Mouse (Mus musculus): ENCODE data around the gene Mrpl34. TPM values are rescaled to one million over a fixed set of nuclear protein-coding genes. Genes with fewer than 3 reads are reported as not detected.
A peak's percentile ranks its signal among the peaks of the same experiment; 100 is the strongest.

Mrpl34 gene
- polyA plus RNA-seq, 1 experiment from 2014 or later = 186 TPM

GRCm38 (mm10) chr8:71477196-71477845, 12.6 kb downstream of the Mrpl34 start:
- DNase-seq (ENCODE audit: low spot score) (peak; percentile 68), ATAC-seq (replicated peaks; ENCODE audit: low FRiP score) (no peak)
- H3K9me3 ChIP-seq (ENCODE audit: control insufficient read depth, low read length) = no peaks in the 10 kb centered on the region
- no peaks in the 10 kb centered on the region; the same call in none of the 2 replicates for H3K36me3 ChIP-seq (ENCODE audit: control insufficient read depth, insufficient read depth, low read length)
- no peaks in the 10 kb centered on the region for H3K27me3 ChIP-seq (ENCODE audit: control insufficient read depth, insufficient read depth, low read length)
- peak overlapping the region; percentile 86 for H3K4me2 ChIP-seq (ENCODE audit: low read depth, low read length, severe bottlenecking)
- peaks cover 4% of the 10 kb centered on the region for H3K4me1 ChIP-seq (replicated peaks; ENCODE audit: control insufficient read depth, insufficient read depth, low read length)
- no peak overlapping the region for H3K27ac ChIP-seq (ENCODE audit: low read depth, low read length)
- 42% methylated on average over 14 of the region's 14 CpGs for WGBS
- peak overlapping the region; percentile 51 for H3K4me3 ChIP-seq (ENCODE audit: low read depth, low read length)
- peak overlapping the region; percentile 70 for H3K9ac ChIP-seq (ENCODE audit: low read length)

- H3K9ac ChIP-seq (ENCODE audit: low read length) = no peak overlapping the region
- no peaks in the 10 kb centered on the region for H3K9me3 ChIP-seq (ENCODE audit: control insufficient read depth, low read length)
- no peak for ATAC-seq (replicated peaks; ENCODE audit: low FRiP score)
- WGBS = 93% methylated on average over 11 of the region's 11 CpGs
- DNase-seq (ENCODE audit: low spot score) = no peak
- H3K4me2 ChIP-seq (ENCODE audit: low read depth, low read length, severe bottlenecking) = no peak overlapping the region
- H3K4me3 ChIP-seq (ENCODE audit: low read depth, low read length) = no peak overlapping the region
- no peak overlapping the region for H3K27ac ChIP-seq (ENCODE audit: low read depth, low read length)
- H3K27me3 ChIP-seq (ENCODE audit: control insufficient read depth, insufficient read depth, low read length) = no peaks in the 10 kb centered on the region
- H3K36me3 ChIP-seq (ENCODE audit: control insufficient read depth, insufficient read depth, low read length) = no peaks in the 10 kb centered on the region; the same call in none of the 2 replicates
- H3K4me1 ChIP-seq (replicated peaks; ENCODE audit: control insufficient read depth, insufficient read depth, low read length) = peaks cover 4% of the 10 kb centered on the region
These were observed 14.2 kb downstream of the Mrpl34 start for GRCm38 (mm10) chr8:71478943-71479342.

GRCm38 (mm10) chr8:71483932-71484331, 19.2 kb downstream of the Mrpl34 start:
- WGBS = 49% methylated on average over 8 of the region's 8 CpGs
- H3K4me1 ChIP-seq (replicated peaks; ENCODE audit: control insufficient read depth, insufficient read depth, low read length) = peaks cover 6% of the 10 kb centered on the region
- no peak overlapping the region for H3K27ac ChIP-seq (ENCODE audit: low read depth, low read length)
- DNase-seq (ENCODE audit: low spot score) (peak; percentile 64), ATAC-seq (replicated peaks; ENCODE audit: low FRiP score) (no peak)
- no peak overlapping the region for H3K4me2 ChIP-seq (ENCODE audit: low read depth, low read length, severe bottlenecking)
- no peaks in the 10 kb centered on the region for H3K9me3 ChIP-seq (ENCODE audit: control insufficient read depth, low read length)
- H3K4me3 ChIP-seq (ENCODE audit: low read depth, low read length) = no peak overlapping the region
- H3K36me3 ChIP-seq (ENCODE audit: control insufficient read depth, insufficient read depth, low read length) = no peaks in the 10 kb centered on the region; the same call in none of the 2 replicates
- no peaks in the 10 kb centered on the region for H3K27me3 ChIP-seq (ENCODE audit: control insufficient read depth, insufficient read depth, low read length)
- H3K9ac ChIP-seq (ENCODE audit: low read length) = no peak overlapping the region

GRCm38 (mm10) chr8:71484736-71485135, 20.0 kb downstream of the Mrpl34 start:
- Histone ChIP-seq H3K9me3 (ENCODE audit: control insufficient read depth, low read length) (no peaks in the 10 kb centered on the region), H3K27ac (ENCODE audit: low read depth, low read length) (no peak overlapping the region), H3K4me1 (replicated peaks; ENCODE audit: control insufficient read depth, insufficient read depth, low read length) (peaks cover 14% of the 10 kb centered on the region), H3K4me2 (ENCODE audit: low read depth, low read length, severe bottlenecking) (peak overlapping the region; percentile 68), H3K27me3 (ENCODE audit: control insufficient read depth, insufficient read depth, low read length) (no peaks in the 10 kb centered on the region), H3K36me3 (ENCODE audit: control insufficient read depth, insufficient read depth, low read length) (no peaks in the 10 kb centered on the region; the same call in none of the 2 replicates), H3K4me3 (ENCODE audit: low read depth, low read length) (peak overlapping the region; percentile 92), H3K9ac (ENCODE audit: low read length) (peak overlapping the region; percentile 98)
- WGBS = 92% methylated on average over 19 of the region's 19 CpGs
- no peak for DNase-seq (ENCODE audit: low spot score)
- ATAC-seq (replicated peaks; ENCODE audit: low FRiP score) = no peak

- DNase-seq (ENCODE audit: low spot score) (peak; percentile 93), ATAC-seq (replicated peaks; ENCODE audit: low FRiP score) (peak; percentile 70)
- peak within 1 kb of the TSS; percentile 78 for H3K27ac ChIP-seq (ENCODE audit: low read depth, low read length)
- no peaks in the 10 kb centered on the region; the same call in 1 of the 2 replicates for H3K36me3 ChIP-seq (ENCODE audit: control insufficient read depth, insufficient read depth, low read length)
- 5% methylated on average over 56 of the region's 58 CpGs for WGBS
- peak within 1 kb of the TSS; percentile 98 for H3K9ac ChIP-seq (ENCODE audit: low read length)
- no peaks in the 10 kb centered on the region for H3K27me3 ChIP-seq (ENCODE audit: control insufficient read depth, insufficient read depth, low read length)
- H3K9me3 ChIP-seq (ENCODE audit: control insufficient read depth, low read length) = no peaks in the 10 kb centered on the region
- H3K4me1 ChIP-seq (replicated peaks; ENCODE audit: control insufficient read depth, insufficient read depth, low read length) = peaks cover 14% of the 10 kb centered on the region
- H3K4me2 ChIP-seq (ENCODE audit: low read depth, low read length, severe bottlenecking) = peak within 1 kb of the TSS; percentile 68
- peak within 1 kb of the TSS; percentile 92 for H3K4me3 ChIP-seq (ENCODE audit: low read depth, low read length)
These were observed 20.7 kb downstream of the Mrpl34 start, which contains the start of gene Ano8 for GRCm38 (mm10) chr8:71485142-71486135. Ano8 (minus strand) TSS chr8:71485963.

GRCm38 (mm10) chr8:71486136-71486529, 21.4 kb downstream of the Mrpl34 start:
- H3K27ac ChIP-seq (ENCODE audit: low read depth, low read length) = no peak overlapping the region
- peak overlapping the region; percentile 92 for H3K4me3 ChIP-seq (ENCODE audit: low read depth, low read length)
- no peaks in the 10 kb centered on the region for H3K27me3 ChIP-seq (ENCODE audit: control insufficient read depth, insufficient read depth, low read length)
- H3K4me1 ChIP-seq (replicated peaks; ENCODE audit: control insufficient read depth, insufficient read depth, low read length) = peaks cover 14% of the 10 kb centered on the region
- 21% methylated on average over 7 of the region's 7 CpGs for WGBS
- no peak for DNase-seq (ENCODE audit: low spot score)
- H3K9me3 ChIP-seq (ENCODE audit: control insufficient read depth, low read length) = no peaks in the 10 kb centered on the region
- H3K36me3 ChIP-seq (ENCODE audit: control insufficient read depth, insufficient read depth, low read length) = no peaks in the 10 kb centered on the region; the same call in 1 of the 2 replicates
- H3K9ac ChIP-seq (ENCODE audit: low read length) = peak overlapping the region; percentile 37
- H3K4me2 ChIP-seq (ENCODE audit: low read depth, low read length, severe bottlenecking) = peak overlapping the region; percentile 26; the same call in 1 of the 2 replicates
- ATAC-seq (replicated peaks; ENCODE audit: low FRiP score) = no peak

GRCm38 (mm10) chr8:71487691-71488445, 23.1 kb downstream of the Mrpl34 start, which contains the start of gene Gtpbp3:
Gtpbp3 (plus strand) TSS chr8:71488103.
- Histone ChIP-seq H3K27ac (ENCODE audit: low read depth, low read length) (peak within 1 kb of the TSS; percentile 86), H3K9me3 (ENCODE audit: control insufficient read depth, low read length) (no peaks in the 10 kb centered on the region), H3K36me3 (ENCODE audit: control insufficient read depth, insufficient read depth, low read length) (peaks cover 2% of the 10 kb centered on the region; the same call in 1 of the 2 replicates), H3K4me3 (ENCODE audit: low read depth, low read length) (peak within 1 kb of the TSS; percentile 83), H3K4me1 (replicated peaks; ENCODE audit: control insufficient read depth, insufficient read depth, low read length) (peaks cover 14% of the 10 kb centered on the region), H3K27me3 (ENCODE audit: control insufficient read depth, insufficient read depth, low read length) (no peaks in the 10 kb centered on the region), H3K4me2 (ENCODE audit: low read depth, low read length, severe bottlenecking) (peak within 1 kb of the TSS; percentile 100), H3K9ac (ENCODE audit: low read length) (peak within 1 kb of the TSS; percentile 76)
- ATAC-seq (replicated peaks; ENCODE audit: low FRiP score) = peak; percentile 31
- DNase-seq (ENCODE audit: low spot score) = peak; percentile 88
- under 1% methylated on average over 33 of the region's 33 CpGs for WGBS

GRCm38 (mm10) chr8:71488454-71488853, 23.7 kb downstream of the Mrpl34 start:
- Histone ChIP-seq H3K4me3 (ENCODE audit: low read depth, low read length) (peak overlapping the region; percentile 83), H3K9me3 (ENCODE audit: control insufficient read depth, low read length) (no peaks in the 10 kb centered on the region), H3K4me1 (replicated peaks; ENCODE audit: control insufficient read depth, insufficient read depth, low read length) (peaks cover 14% of the 10 kb centered on the region), H3K36me3 (ENCODE audit: control insufficient read depth, insufficient read depth, low read length) (peaks cover 2% of the 10 kb centered on the region; the same call in 1 of the 2 replicates), H3K4me2 (ENCODE audit: low read depth, low read length, severe bottlenecking) (peak overlapping the region; percentile 100), H3K27me3 (ENCODE audit: control insufficient read depth, insufficient read depth, low read length) (no peaks in the 10 kb centered on the region), H3K9ac (ENCODE audit: low read length) (peak overlapping the region; percentile 76), H3K27ac (ENCODE audit: low read depth, low read length) (peak overlapping the region; percentile 86; the same call in 1 of the 2 replicates)
- ATAC-seq (replicated peaks; ENCODE audit: low FRiP score) (peak; percentile 84), DNase-seq (ENCODE audit: low spot score) (peak; percentile 92)
- under 1% methylated on average over 22 of the region's 22 CpGs for WGBS
